Mouse (Mus musculus) midbrain, embryonic 12.5 days (tissue): Measurements from ENCODE around the gene Olfr1447. TPM values are rescaled to one million over a fixed set of nuclear protein-coding genes. Genes with fewer than 3 reads are reported as not detected.

Source experiments
- ATAC-seq: fragments of 200-750 bp; cut with Nextera tagmentation; 2 replicates; pipeline ENCODE4 v1.8.0; 2017; ENCODE audit warnings: low read depth, moderate TSS enrichment, moderate library complexity; ENCODE audit not compliant: low FRiP score
- H3K27ac ChIP-seq: fragments of 300-500 bp; sonication (generic); replicated peaks from 2 replicates; pipeline ENCODE4 v1.5.1; 2016; ENCODE audit warnings: mild to moderate bottlenecking
- H3K27me3 ChIP-seq: fragments of 300-500 bp; sonication (generic); 2 replicates; pipeline ENCODE4 v1.6.1; 2016; ENCODE audit warnings: mild to moderate bottlenecking
- H3K36me3 ChIP-seq: fragments of 300-500 bp; sonication (generic); 2 replicates; pipeline ENCODE4 v1.6.1; 2016
- H3K4me1 ChIP-seq: fragments of 300-500 bp; sonication (generic); 2 replicates; pipeline ENCODE4 v1.6.1; 2016
- H3K4me2 ChIP-seq: fragments of 300-500 bp; sonication (generic); replicated peaks from 2 replicates; pipeline ENCODE4 v1.6.1; 2016; ENCODE audit warnings: mild to moderate bottlenecking, moderate library complexity
- H3K4me3 ChIP-seq: fragments of 300-500 bp; sonication (generic); 2 replicates; pipeline ENCODE4 v1.5.1; 2016; ENCODE audit warnings: mild to moderate bottlenecking
- H3K9ac ChIP-seq: fragments of 300-500 bp; sonication (generic); replicated peaks from 2 replicates; pipeline ENCODE4 v1.6.1; 2016; ENCODE audit warnings: mild to moderate bottlenecking, moderate library complexity
- H3K9me3 ChIP-seq: fragments of 300-500 bp; sonication (generic); 2 replicates; pipeline ENCODE4 v1.6.1; 2016; ENCODE audit warnings: mild to moderate bottlenecking
- WGBS: fragments of 180-500 bp; shearing (Covaris S2); methylation state at CpG from one replicate; pipeline ENCODE4 v1.1.7; 2016; 5-methylcytosine and 5-hydroxymethylcytosine counted together
- polyA plus RNA-seq: library from polyadenylated mRNA; unstranded; fragments of >200 nt; fragmentation: Nextera tagmentation; extraction: Ambion mirVana; gene quantifications from 2 replicates; pipeline ENCODE4 v1.2.1, GENCODE M21; 2016

The Olfr1447 gene
- not detected in 2 replicates for polyA plus RNA-seq

DNA sequence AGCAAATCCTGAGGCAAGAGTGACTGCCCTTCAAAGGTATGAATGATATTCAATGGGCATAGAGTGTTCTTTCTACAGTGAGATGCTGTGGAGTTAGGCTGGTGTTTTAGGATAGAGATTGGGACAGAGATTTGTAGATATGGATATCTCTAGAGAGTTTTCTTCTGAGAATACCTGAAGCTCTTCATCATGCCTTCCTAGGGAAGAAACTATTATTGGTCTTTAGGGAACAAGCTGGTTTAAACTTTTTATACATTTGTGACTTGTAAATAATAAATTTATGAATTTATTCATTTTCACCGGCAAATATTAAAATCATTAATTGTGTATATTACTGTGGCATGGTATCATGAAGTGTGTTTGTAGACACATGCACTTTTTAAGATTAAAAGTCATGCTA is at the start of gene Olfr1447:
TSS of gene Olfr1447 (minus strand) at position 101 of the 400 bp plus-strand sequence.
- Histone ChIP-seq H3K9me3 (0 out of 2 replicates have a peak, but pooled peaks cover 3% of the 10 kb centered on the region), H3K4me1 (no peaks in the 10 kb centered on the region), H3K4me3 (no peak within 1 kb of the TSS), H3K9ac (no peak within 1 kb of the TSS), H3K4me2 (no peak within 1 kb of the TSS), H3K27me3 (no peaks in the 10 kb centered on the region), H3K27ac (no peak within 1 kb of the TSS), H3K36me3 (no peaks in the 10 kb centered on the region)
- ATAC-seq, result no peak
- WGBS, result 96% methylated on average over 1 of the region's 1 CpGs

DNA sequence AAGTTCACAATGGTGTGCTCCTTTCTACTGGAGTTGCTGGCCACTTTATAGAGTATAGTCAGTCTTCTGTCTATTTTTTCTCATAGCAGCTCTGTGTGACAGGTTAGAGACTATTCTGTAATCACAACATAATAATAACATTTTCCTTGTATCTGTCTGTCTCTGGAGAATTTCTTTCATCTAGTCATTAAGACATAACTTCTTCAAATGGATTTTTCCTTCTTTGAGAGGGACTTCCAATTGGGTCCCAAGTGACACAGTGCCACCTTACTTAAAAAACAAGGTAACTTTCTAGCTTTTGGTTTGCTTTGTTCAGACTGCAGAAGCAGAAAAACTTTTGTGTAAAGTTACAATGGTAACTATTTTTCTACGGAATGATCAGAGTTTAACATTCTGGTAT is 46.4 kb upstream of the Olfr1447 start, which contains the start of gene Olfr1450:
TSS of gene Olfr1450 (plus strand) at position 301 of the 400 bp plus-strand sequence.
- 96% methylated on average over 1 of the region's 1 CpGs for WGBS
- Histone ChIP-seq H3K9ac (no peak within 1 kb of the TSS), H3K4me3 (no peak within 1 kb of the TSS), H3K9me3 (peaks cover 11% of the 10 kb centered on the region; the same call in 1 of the 2 replicates), H3K4me2 (no peak within 1 kb of the TSS), H3K27ac (no peak within 1 kb of the TSS), H3K36me3 (no peaks in the 10 kb centered on the region), H3K4me1 (no peaks in the 10 kb centered on the region), H3K27me3 (no peaks in the 10 kb centered on the region)
- no peak for ATAC-seq

DNA sequence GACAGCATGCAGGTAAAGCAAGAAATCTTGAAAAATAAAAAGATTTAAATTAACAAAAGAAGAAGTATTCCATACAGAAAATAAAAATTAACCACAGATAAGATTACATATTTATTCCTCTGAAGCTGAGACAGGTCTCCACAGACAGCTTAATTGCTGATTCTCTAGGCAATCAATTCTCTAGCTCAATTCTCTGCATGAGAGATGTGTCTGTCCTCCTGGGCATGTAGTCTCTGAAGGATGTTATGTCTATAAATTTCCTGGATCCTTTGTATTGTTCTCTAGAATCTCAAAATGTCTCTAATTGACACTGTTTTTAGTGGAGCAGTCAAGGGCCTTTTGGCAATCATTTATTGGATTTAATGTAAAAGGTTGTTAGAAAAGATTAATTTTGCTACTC is 27.0 kb upstream of the Olfr1447 start, which contains the start of gene Olfr1449:
TSS of gene Olfr1449 (plus strand) at position 301 of the 400 bp plus-strand sequence.
- no peaks in the 10 kb centered on the region for H3K4me1 ChIP-seq
- H3K4me2 ChIP-seq, result no peak within 1 kb of the TSS
- peaks cover 13% of the 10 kb centered on the region; the same call in 1 of the 2 replicates for H3K9me3 ChIP-seq
- H3K9ac ChIP-seq, result no peak within 1 kb of the TSS
- H3K27me3 ChIP-seq, result no peaks in the 10 kb centered on the region
- H3K36me3 ChIP-seq, result no peaks in the 10 kb centered on the region
- H3K4me3 ChIP-seq, result no peak within 1 kb of the TSS
- ATAC-seq, result no peak
- no peak within 1 kb of the TSS for H3K27ac ChIP-seq

DNA sequence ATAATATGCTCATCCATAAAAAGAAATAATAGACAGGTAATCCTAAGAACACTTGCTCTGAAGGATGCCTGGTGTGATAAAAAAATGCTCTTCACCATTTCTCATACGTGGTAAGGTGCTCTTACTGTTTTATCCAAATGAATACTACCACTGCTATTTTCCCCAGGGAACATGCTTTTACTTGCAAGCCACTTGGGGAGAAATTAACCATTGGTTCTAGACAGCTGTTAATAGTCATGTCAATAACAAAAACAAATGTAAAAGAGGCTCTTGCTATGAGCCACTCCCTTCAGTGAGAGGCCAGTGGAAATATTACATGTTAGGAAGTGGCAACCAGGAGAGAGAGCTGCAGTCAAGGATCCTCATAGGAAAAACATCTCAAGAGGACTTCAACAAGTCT is 20.8 kb upstream of the Olfr1447 start, which contains the start of gene Olfr1448:
TSS of gene Olfr1448 (minus strand) at position 101 of the 400 bp plus-strand sequence.
- Histone ChIP-seq H3K4me3 (no peak within 1 kb of the TSS), H3K36me3 (no peaks in the 10 kb centered on the region), H3K27ac (no peak within 1 kb of the TSS), H3K27me3 (no peaks in the 10 kb centered on the region), H3K9me3 (no peaks in the 10 kb centered on the region), H3K9ac (no peak within 1 kb of the TSS), H3K4me2 (no peak within 1 kb of the TSS), H3K4me1 (no peaks in the 10 kb centered on the region)
- 63% methylated on average over 1 of the region's 1 CpGs for WGBS
- ATAC-seq, result no peak

DNA sequence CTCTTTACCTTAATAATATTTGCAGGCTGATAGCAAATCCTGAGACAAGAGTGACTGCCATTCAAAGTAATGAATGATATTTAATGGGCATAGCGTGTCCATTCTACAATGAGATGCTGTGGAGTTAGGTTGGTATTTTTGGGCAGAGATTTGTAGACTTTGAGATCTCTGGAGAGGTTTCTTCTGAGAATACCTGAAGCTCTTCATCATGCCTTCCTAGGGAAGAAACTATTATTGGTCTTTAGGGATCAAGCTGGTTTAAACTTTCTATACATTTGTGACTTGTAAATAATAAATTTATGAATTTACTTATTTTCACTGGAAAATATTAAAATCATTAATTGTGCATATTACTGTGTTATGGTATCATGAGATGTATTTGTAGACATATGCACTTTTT is 10.1 kb downstream of the Olfr1447 start, which contains the start of gene Olfr1446:
TSS of gene Olfr1446 (minus strand) at position 101 of the 400 bp plus-strand sequence.
- no peaks in the 10 kb centered on the region for H3K4me1 ChIP-seq
- WGBS, result 74% methylated on average over 1 of the region's 1 CpGs
- no peaks in the 10 kb centered on the region for H3K27me3 ChIP-seq
- H3K4me2 ChIP-seq, result no peak within 1 kb of the TSS
- no peak within 1 kb of the TSS for H3K27ac ChIP-seq
- no peaks in the 10 kb centered on the region for H3K36me3 ChIP-seq
- 0 out of 2 replicates have a peak, but pooled peaks cover 3% of the 10 kb centered on the region for H3K9me3 ChIP-seq
- no peak for ATAC-seq
- no peak within 1 kb of the TSS for H3K4me3 ChIP-seq
- no peak within 1 kb of the TSS for H3K9ac ChIP-seq

DNA sequence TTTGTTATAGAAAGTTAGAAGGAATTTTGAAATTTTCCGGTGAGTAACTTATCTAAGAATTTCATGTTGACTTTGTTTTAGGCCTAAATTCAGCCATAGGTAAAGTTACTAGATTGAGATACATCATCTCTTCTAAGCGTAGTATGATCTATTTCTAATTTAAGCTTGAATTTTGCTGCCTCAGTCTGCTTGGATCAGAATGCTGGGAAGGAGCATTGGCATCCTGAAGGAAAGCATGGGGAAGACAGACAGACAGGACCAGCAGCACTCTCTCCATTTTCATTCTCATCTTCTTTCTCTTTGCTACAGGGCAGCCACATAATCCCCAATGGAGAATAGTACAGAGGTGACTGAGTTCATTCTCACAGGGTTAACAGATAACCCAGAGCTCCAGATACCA is 20.0 kb downstream of the Olfr1447 start, which contains the start of gene Olfr1445:
TSS of gene Olfr1445 (plus strand) at position 301 of the 400 bp plus-strand sequence.
- no peak for ATAC-seq
- no peak within 1 kb of the TSS for H3K9ac ChIP-seq
- H3K4me3 ChIP-seq, result no peak within 1 kb of the TSS
- H3K4me1 ChIP-seq, result no peaks in the 10 kb centered on the region
- no peaks in the 10 kb centered on the region for H3K36me3 ChIP-seq
- H3K9me3 ChIP-seq, result no peaks in the 10 kb centered on the region
- no peak within 1 kb of the TSS for H3K27ac ChIP-seq
- H3K27me3 ChIP-seq, result no peaks in the 10 kb centered on the region
- WGBS, result 85% methylated on average over 2 of the region's 2 CpGs
- no peak within 1 kb of the TSS for H3K4me2 ChIP-seq

DNA sequence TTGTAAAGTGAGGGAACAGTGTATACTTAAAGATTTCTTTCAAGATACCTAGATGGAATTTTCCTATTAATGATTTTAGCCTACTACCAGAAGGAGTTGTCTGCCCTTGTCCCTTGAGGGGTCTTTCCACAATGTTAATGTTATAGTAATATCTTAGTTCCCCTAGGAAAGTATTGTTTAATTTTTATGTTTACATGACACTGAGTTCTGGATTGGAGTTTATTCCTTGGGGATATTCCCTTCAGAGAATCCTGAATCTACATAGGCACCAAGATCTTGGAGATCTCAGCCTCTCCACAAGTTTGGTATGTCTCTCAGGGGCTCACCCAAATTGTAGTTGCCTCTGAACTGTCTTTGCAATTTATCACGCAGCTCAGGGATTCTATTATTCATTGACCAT is 46.6 kb downstream of the Olfr1447 start, which contains the start of gene Olfr1444:
TSS of gene Olfr1444 (plus strand) at position 301 of the 400 bp plus-strand sequence.
- H3K9ac ChIP-seq, result no peak within 1 kb of the TSS
- no peak within 1 kb of the TSS for H3K4me3 ChIP-seq
- H3K4me2 ChIP-seq, result no peak within 1 kb of the TSS
- WGBS, result 63% methylated on average over 1 of the region's 1 CpGs
- no peaks in the 10 kb centered on the region for H3K27me3 ChIP-seq
- H3K4me1 ChIP-seq, result no peaks in the 10 kb centered on the region
- no peak within 1 kb of the TSS for H3K27ac ChIP-seq
- H3K36me3 ChIP-seq, result no peaks in the 10 kb centered on the region
- H3K9me3 ChIP-seq, result no peaks in the 10 kb centered on the region
- no peak for ATAC-seq

Other genes with a start within 250 kb of the Olfr1447 start
- not detected in 2 replicates for gene Olfr1442, start 233.3 kb downstream of the Olfr1447 start, polyA plus RNA-seq
- not detected in 2 replicates for gene Olfr1443, start 225.6 kb downstream of the Olfr1447 start, polyA plus RNA-seq
- not detected in 2 replicates for gene Keg1, start 208.0 kb downstream of the Olfr1447 start, polyA plus RNA-seq
- 1.6 TPM in 2 replicates for gene Cntf, start 138.1 kb downstream of the Olfr1447 start, polyA plus RNA-seq
- gene Zfp91, start 107.6 kb downstream of the Olfr1447 start, polyA plus RNA-seq, result 22.1 and 22.7 TPM in 2 replicates
- gene Lpxn, start 107.5 kb downstream of the Olfr1447 start, polyA plus RNA-seq, result 1.3 and 1.8 TPM in 2 replicates
- gene Gm5244, start 57.1 kb downstream of the Olfr1447 start, polyA plus RNA-seq, result not detected in 2 replicates
- gene Olfr1444, start 46.5 kb downstream of the Olfr1447 start, polyA plus RNA-seq, result not detected in 2 replicates
- not detected in 2 replicates for gene Olfr1445, start 19.9 kb downstream of the Olfr1447 start, polyA plus RNA-seq
- gene Olfr1446, start 10.2 kb downstream of the Olfr1447 start, polyA plus RNA-seq, result not detected in 2 replicates
- gene Olfr1448, start 20.7 kb upstream of the Olfr1447 start, polyA plus RNA-seq, result not detected in 2 replicates
- not detected in 2 replicates for gene Olfr1449, start 27.1 kb upstream of the Olfr1447 start, polyA plus RNA-seq
- gene Olfr1450, start 46.5 kb upstream of the Olfr1447 start, polyA plus RNA-seq, result not detected in 2 replicates
- not detected in 2 replicates for gene Olfr1451, start 91.3 kb upstream of the Olfr1447 start, polyA plus RNA-seq
- gene Olfr1453, start 124.6 kb upstream of the Olfr1447 start, polyA plus RNA-seq, result not detected in 2 replicates
- not detected in 2 replicates for gene Olfr1454, start 156.9 kb upstream of the Olfr1447 start, polyA plus RNA-seq
- not detected in 2 replicates for gene Olfr1457, start 194.1 kb upstream of the Olfr1447 start, polyA plus RNA-seq
- not detected in 2 replicates for gene Olfr1458, start 203.0 kb upstream of the Olfr1447 start, polyA plus RNA-seq
- not detected in 2 replicates for gene Olfr1459, start 245.8 kb upstream of the Olfr1447 start, polyA plus RNA-seq